Mouse (Mus musculus) lung, postnatal 0 days (tissue): ENCODE measurements around the gene Gm20877. TPM values are rescaled to one million over a fixed set of nuclear protein-coding genes. Genes with fewer than 3 reads are reported as not detected.
"Not testable (repeated sequence)": the region's sequence is repeated elsewhere in the genome, so short reads cannot be mapped to it uniquely, and the experiment has no call there.

Source experiments
- ATAC-seq: fragments of 200-750 bp; cut with Nextera tagmentation; 2 replicates; pipeline ENCODE4 v1.8.0; 2017; ENCODE audit warnings: moderate library complexity
- DNase-seq: peaks from one replicate; pipeline ENCODE4 v3.0.0-alpha.2; 2016; ENCODE audit warnings: low spot score
- H3K27ac ChIP-seq: fragments of 300-500 bp; sonication (generic); 2 replicates; pipeline ENCODE4 v1.5.1; 2014; ENCODE audit warnings: antibody characterized with exemption, mild to moderate bottlenecking, low read length, mixed read lengths
- H3K27me3 ChIP-seq: fragments of 300-500 bp; sonication (generic); replicated peaks from 2 replicates; pipeline ENCODE4 v1.6.1; 2014; ENCODE audit warnings: low read length, mixed read lengths; ENCODE audit not compliant: insufficient read depth
- H3K36me3 ChIP-seq: fragments of 300-500 bp; sonication (generic); 2 replicates; pipeline ENCODE4 v1.6.1; 2014; ENCODE audit warnings: low read length, mixed read lengths; ENCODE audit not compliant: insufficient read depth
- H3K4me1 ChIP-seq: fragments of 300-500 bp; sonication (generic); 2 replicates; pipeline ENCODE4 v1.6.1; 2014; ENCODE audit warnings: antibody characterized with exemption, low read depth, low read length, mixed read lengths; ENCODE audit not compliant: insufficient read depth
- H3K4me2 ChIP-seq: fragments of 300-500 bp; sonication (generic); replicated peaks from 2 replicates; pipeline ENCODE4 v1.6.1; 2014; ENCODE audit warnings: low read depth, mild to moderate bottlenecking, low read length, moderate library complexity, mixed read lengths
- H3K4me3 ChIP-seq: fragments of 300-500 bp; sonication (generic); 2 replicates; pipeline ENCODE4 v1.5.1; 2014; ENCODE audit warnings: low read depth, low read length
- H3K9ac ChIP-seq: fragments of 300-500 bp; sonication (generic); replicated peaks from 2 replicates; pipeline ENCODE4 v1.6.1; 2014; ENCODE audit warnings: low read depth, mild to moderate bottlenecking
- H3K9me3 ChIP-seq: fragments of 300-500 bp; sonication (generic); 2 replicates; pipeline ENCODE4 v1.6.1; 2016; ENCODE audit warnings: low read length, mixed read lengths
- WGBS: fragments of 180-500 bp; shearing (Covaris S2); extraction: QIAGEN DNeasy Blood & Tissue Kit; methylation state at CpG from one replicate; pipeline ENCODE4 v1.1.7; 2014; 5-methylcytosine and 5-hydroxymethylcytosine counted together
- polyA plus RNA-seq: library from polyadenylated mRNA; unstranded; fragments of >200 nt; fragmentation: Nextera tagmentation; extraction: Ambion mirVana; gene quantifications from 2 replicates; pipeline ENCODE4 v1.2.1, GENCODE M21; 2015

Gene Gm20877
- polyA plus RNA-seq: not detected in 2 replicates

DNA sequence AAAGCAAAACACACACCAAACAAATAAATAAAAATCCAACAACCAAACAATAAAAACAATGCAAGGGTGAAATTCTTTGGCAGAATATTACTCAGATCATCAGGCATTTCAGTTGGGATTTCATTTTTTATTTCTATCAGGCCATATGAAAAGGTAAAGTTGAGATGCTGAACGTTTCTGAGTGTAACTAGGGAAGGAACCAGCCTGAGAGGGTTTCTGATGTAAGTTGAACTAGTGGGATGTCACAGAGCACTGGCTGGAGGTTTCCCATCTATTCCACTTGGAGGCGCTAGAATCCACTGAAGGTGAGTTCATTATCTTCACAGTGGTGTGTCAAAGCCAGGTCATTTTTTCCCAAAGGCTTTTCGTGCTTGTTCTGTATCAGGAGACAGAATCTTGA is at the start of gene Gm20877:
TSS of gene Gm20877 (plus strand) at position 301 of the 400 bp plus-strand sequence.
- not testable (repeated sequence) for H3K4me2 ChIP-seq, DNase-seq, ATAC-seq, H3K27me3 ChIP-seq, H3K9me3 ChIP-seq, H3K27ac ChIP-seq, H3K4me1 ChIP-seq, H3K36me3 ChIP-seq, H3K9ac ChIP-seq, H3K4me3 ChIP-seq
- WGBS: no CpG with 5 or more reads among the region's 3 CpGs
